Mouse (Mus musculus): ENCODE measurements around the gene Krt20. TPM values are rescaled to one million over a fixed set of nuclear protein-coding genes. Genes with fewer than 3 reads are reported as not detected.
A peak's percentile ranks its signal among the peaks of the same experiment; 100 is the strongest.

Gene Krt20
- polyA plus RNA-seq, 1 experiment from 2014 or later: 0.33 TPM

DNA sequence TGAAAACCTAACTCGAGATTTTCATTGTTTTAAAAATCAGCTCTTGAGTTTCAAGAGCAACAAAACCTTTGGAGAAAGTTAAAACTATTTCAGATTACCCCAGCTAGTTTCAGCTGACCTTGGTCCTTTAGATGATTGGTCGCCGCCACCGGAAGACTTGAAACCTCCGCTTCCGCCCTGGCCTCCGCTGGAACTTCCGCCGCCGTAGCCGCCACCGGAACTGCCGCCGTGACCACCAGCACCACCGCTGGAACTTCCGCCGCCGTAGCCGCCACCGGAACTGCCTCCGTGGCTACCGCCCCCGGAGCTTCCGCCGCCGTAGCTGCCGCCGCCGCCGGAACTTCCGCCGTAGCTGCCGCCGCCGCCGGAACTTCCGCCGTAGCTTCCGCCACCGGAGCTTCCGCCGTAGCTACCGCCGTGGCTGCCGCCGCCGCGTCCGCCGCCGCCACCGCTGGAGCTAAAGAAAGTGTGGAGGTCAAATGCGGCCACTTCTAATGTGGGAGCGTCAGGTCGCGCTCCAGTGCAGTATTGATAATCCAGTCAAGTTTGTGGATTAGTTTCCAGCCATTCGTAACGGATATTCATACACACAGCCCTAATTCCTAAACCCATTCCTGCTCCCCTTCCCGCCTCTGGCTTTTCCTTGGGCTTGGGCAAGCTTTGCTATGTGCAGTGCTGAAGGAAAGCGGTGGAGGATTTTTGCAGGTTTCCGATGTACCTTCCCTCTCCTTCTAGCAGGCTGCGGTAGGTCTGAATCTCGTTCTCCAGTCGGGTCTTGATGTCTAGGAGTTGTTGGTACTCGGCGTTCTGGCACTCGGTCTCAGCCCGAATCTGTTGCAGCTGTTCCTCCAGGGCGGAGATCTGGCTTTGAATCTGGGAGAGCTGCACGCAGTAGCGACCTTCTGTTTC, 51.9 kb downstream of the Krt20 start:
- Histone ChIP-seq H3K27ac (replicated peaks; ENCODE audit: low read depth, low read length) (peak overlapping the region; percentile 98), H3K9ac (ENCODE audit: low read depth, low read length) (peak overlapping the region; percentile 75), H3K36me3 (ENCODE audit: control insufficient read depth, insufficient read depth, low read length) (no peaks in the 10 kb centered on the region), H3K9me3 (ENCODE audit: control insufficient read depth, low read length) (no peaks in the 10 kb centered on the region), H3K4me2 (ENCODE audit: low read depth, low read length) (peak overlapping the region; percentile 77), H3K4me1 (ENCODE audit: control insufficient read depth, insufficient read depth, low read length) (no peaks in the 10 kb centered on the region), H3K27me3 (replicated peaks; ENCODE audit: control insufficient read depth, insufficient read depth, low read length) (no peaks in the 10 kb centered on the region; the same call in 1 of the 2 replicates), H3K4me3 (ENCODE audit: low read depth, low read length) (peak overlapping the region; percentile 56)
- WGBS: 1% methylated on average over 61 of the region's 71 CpGs
- ATAC-seq (ENCODE audit: low read depth): peak; percentile 88
- peak; percentile 92 for DNase-seq (ENCODE audit: low spot score)

DNA sequence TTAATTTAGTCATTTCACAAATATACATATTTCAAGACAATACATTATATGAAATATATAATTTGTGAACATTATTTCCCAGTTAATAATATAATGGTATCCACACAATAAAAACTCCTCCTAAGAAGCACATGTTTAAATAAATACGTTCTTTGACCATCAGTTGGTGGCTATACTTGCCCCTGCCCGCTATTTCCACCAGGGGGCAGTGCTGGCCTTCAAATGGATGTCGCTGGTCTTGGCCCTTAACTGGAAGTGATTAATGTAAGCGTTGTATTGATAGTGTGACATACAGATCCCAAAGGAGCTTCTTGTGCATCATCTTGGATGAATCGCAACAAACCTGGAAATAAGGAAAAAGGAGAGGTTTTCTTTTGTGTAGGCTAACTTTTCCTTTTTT, 58.4 kb downstream of the Krt20 start:
- WGBS: 10% methylated on average over 5 of the region's 5 CpGs
- Histone ChIP-seq H3K4me2 (ENCODE audit: low read depth, low read length) (no peak overlapping the region), H3K27ac (replicated peaks; ENCODE audit: low read depth, low read length) (no peak overlapping the region), H3K9ac (ENCODE audit: low read depth, low read length) (no peak overlapping the region), H3K4me3 (ENCODE audit: low read depth, low read length) (no peak overlapping the region), H3K36me3 (ENCODE audit: control insufficient read depth, insufficient read depth, low read length) (no peaks in the 10 kb centered on the region), H3K9me3 (ENCODE audit: control insufficient read depth, low read length) (no peaks in the 10 kb centered on the region), H3K27me3 (replicated peaks; ENCODE audit: control insufficient read depth, insufficient read depth, low read length) (peaks cover under 1% of the 10 kb centered on the region; the same call in 1 of the 2 replicates), H3K4me1 (ENCODE audit: control insufficient read depth, insufficient read depth, low read length) (no peaks in the 10 kb centered on the region)
- ATAC-seq (ENCODE audit: low read depth) (no peak), DNase-seq (ENCODE audit: low spot score) (peak; percentile 61)

Other genes with a start within 250 kb of the Krt20 start
- 130 and 146 TPM in 2 replicates for gene Smarce1, start 207.1 kb downstream of the Krt20 start, polyA plus RNA-seq (2014; fragmentation: Nextera tagmentation; extraction: Ambion mirVana)
- 0.66 and 0.70 TPM in 2 replicates for gene Krt222, start 194.1 kb downstream of the Krt20 start, polyA plus RNA-seq (2014; fragmentation: Nextera tagmentation; extraction: Ambion mirVana)
- gene Krt24, start 152.9 kb downstream of the Krt20 start, polyA plus RNA-seq (2014; fragmentation: Nextera tagmentation; extraction: Ambion mirVana): 0.10 and 0.26 TPM in 2 replicates
- 4.4 and 6.2 TPM in 2 replicates for gene Krt25, start 115.2 kb downstream of the Krt20 start, polyA plus RNA-seq (2014; fragmentation: Nextera tagmentation; extraction: Ambion mirVana)
- 0.24 and 0.42 TPM in 2 replicates for gene Krt26, start 100.2 kb downstream of the Krt20 start, polyA plus RNA-seq (2014; fragmentation: Nextera tagmentation; extraction: Ambion mirVana)
- gene Krt27, start 87.0 kb downstream of the Krt20 start, polyA plus RNA-seq (2014; fragmentation: Nextera tagmentation; extraction: Ambion mirVana): 3.2 and 6.1 TPM in 2 replicates
- 2.8 and 3.4 TPM in 2 replicates for gene Krt28, start 63.2 kb downstream of the Krt20 start, polyA plus RNA-seq (2014; fragmentation: Nextera tagmentation; extraction: Ambion mirVana)
- 76.8 and 167 TPM in 2 replicates for gene Krt10, start 48.8 kb downstream of the Krt20 start, polyA plus RNA-seq (2014; fragmentation: Nextera tagmentation; extraction: Ambion mirVana)
- gene Krt12, start 15.9 kb downstream of the Krt20 start, polyA plus RNA-seq (2014; fragmentation: Nextera tagmentation; extraction: Ambion mirVana): 0.22 TPM in 1 of 2 replicates, not detected in the other
- gene Krt23, start 55.0 kb upstream of the Krt20 start, polyA plus RNA-seq (2014; fragmentation: Nextera tagmentation; extraction: Ambion mirVana): 8.7 and 11.9 TPM in 2 replicates
- not detected in 2 replicates for gene Krt39, start 83.2 kb upstream of the Krt20 start, polyA plus RNA-seq (2014; fragmentation: Nextera tagmentation; extraction: Ambion mirVana)
- gene Krt40, start 105.0 kb upstream of the Krt20 start, polyA plus RNA-seq (2014; fragmentation: Nextera tagmentation; extraction: Ambion mirVana): not detected in 2 replicates
- 1.0 TPM in 1 of 2 replicates, not detected in the other for gene Krtap3-3, start 112.7 kb upstream of the Krt20 start, polyA plus RNA-seq (2014; fragmentation: Nextera tagmentation; extraction: Ambion mirVana)
- gene Krtap3-2, start 118.7 kb upstream of the Krt20 start, polyA plus RNA-seq (2014; fragmentation: Nextera tagmentation; extraction: Ambion mirVana): not detected in 2 replicates
- not detected in 2 replicates for gene Gm11939, start 121.3 kb upstream of the Krt20 start, polyA plus RNA-seq (2014; fragmentation: Nextera tagmentation; extraction: Ambion mirVana)
- gene Krtap3-1, start 128.5 kb upstream of the Krt20 start, polyA plus RNA-seq (2014; fragmentation: Nextera tagmentation; extraction: Ambion mirVana): 0.51 TPM in 1 of 2 replicates, not detected in the other
- gene Krtap1-5, start 142.9 kb upstream of the Krt20 start, polyA plus RNA-seq (2014; fragmentation: Nextera tagmentation; extraction: Ambion mirVana): not detected in 2 replicates
- gene Krtap1-4, start 145.5 kb upstream of the Krt20 start, polyA plus RNA-seq (2014; fragmentation: Nextera tagmentation; extraction: Ambion mirVana): not detected in 2 replicates
- gene Krtap1-3, start 153.2 kb upstream of the Krt20 start, polyA plus RNA-seq (2014; fragmentation: Nextera tagmentation; extraction: Ambion mirVana): 0.26 TPM in 1 of 2 replicates, not detected in the other
- not detected in 2 replicates for gene Krtap9-3, start 160.0 kb upstream of the Krt20 start, polyA plus RNA-seq (2014; fragmentation: Nextera tagmentation; extraction: Ambion mirVana)
- gene Gm11938, start 165.2 kb upstream of the Krt20 start, polyA plus RNA-seq (2014; fragmentation: Nextera tagmentation; extraction: Ambion mirVana): not detected in 2 replicates
- gene Gm11937, start 172.0 kb upstream of the Krt20 start, polyA plus RNA-seq (2014; fragmentation: Nextera tagmentation; extraction: Ambion mirVana): not detected in 2 replicates
- gene Krtap2-4, start 176.7 kb upstream of the Krt20 start, polyA plus RNA-seq (2014; fragmentation: Nextera tagmentation; extraction: Ambion mirVana): 0.54 TPM in 1 of 2 replicates, not detected in the other
- not detected in 2 replicates for gene Gm11562, start 182.3 kb upstream of the Krt20 start, polyA plus RNA-seq (2014; fragmentation: Nextera tagmentation; extraction: Ambion mirVana)
- not detected in 2 replicates for gene Krtap4-1, start 190.1 kb upstream of the Krt20 start, polyA plus RNA-seq (2014; fragmentation: Nextera tagmentation; extraction: Ambion mirVana)
- gene Krtap4-2, start 196.9 kb upstream of the Krt20 start, polyA plus RNA-seq (2014; fragmentation: Nextera tagmentation; extraction: Ambion mirVana): not detected in 2 replicates
- gene Krtap4-7, start 205.9 kb upstream of the Krt20 start, polyA plus RNA-seq (2014; fragmentation: Nextera tagmentation; extraction: Ambion mirVana): 0.29 TPM in 1 of 2 replicates, not detected in the other
- gene Gm11555, start 212.1 kb upstream of the Krt20 start, polyA plus RNA-seq (2014; fragmentation: Nextera tagmentation; extraction: Ambion mirVana): not detected in 2 replicates
- 0.17 TPM in 1 of 2 replicates, not detected in the other for gene Gm11563, start 220.8 kb upstream of the Krt20 start, polyA plus RNA-seq (2014; fragmentation: Nextera tagmentation; extraction: Ambion mirVana)
- gene Krtap4-6, start 227.8 kb upstream of the Krt20 start, polyA plus RNA-seq (2014; fragmentation: Nextera tagmentation; extraction: Ambion mirVana): not detected in 2 replicates